Mouse (Mus musculus) embryonic fibroblast, embryonic 13.5 days (primary cell): ENCODE measurements around the gene Catip.

ENCODE experiments used
- CTCF ChIP-seq: IDR thresholded peaks from 2 replicates; pipeline ENCODE4 v1.5.1; 2011; ENCODE audit warnings: mild to moderate bottlenecking, control low read depth, low read length, moderate library complexity, borderline replicate concordance; ENCODE audit not compliant: insufficient read depth
- POLR2A ChIP-seq: IDR thresholded peaks from 2 replicates; pipeline ENCODE4 v1.6.1; 2011; ENCODE audit warnings: low read depth, mild to moderate bottlenecking, control low read depth, low read length, moderate library complexity

GRCm38 (mm10) chr1:74338626-74339025 lies 23.3 kb upstream of the Catip start:
- TF ChIP-seq CTCF: no peak
- no peak for TF ChIP-seq POLR2A
